Mouse (Mus musculus): ENCODE results near the gene Cd6. TPM values are rescaled to one million over a fixed set of nuclear protein-coding genes. Genes with fewer than 3 reads are reported as not detected.

Cd6 gene
- polyA plus RNA-seq, 1 experiment from 2014 or later, result not detected

- H3K36me3 ChIP-seq, result no peaks in the 10 kb centered on the region
- H3K9ac ChIP-seq, result no peak overlapping the region
- H3K27me3 ChIP-seq (replicated peaks), result no peaks in the 10 kb centered on the region
- no peaks in the 10 kb centered on the region for H3K9me3 ChIP-seq (replicated peaks)
- H3K4me1 ChIP-seq, result 0 out of 2 replicates have a peak, but pooled peaks cover 7% of the 10 kb centered on the region
- ATAC-seq, result no peak
- H3K27ac ChIP-seq, result no peak overlapping the region
- no peak overlapping the region for H3K4me3 ChIP-seq
- no peak overlapping the region for H3K4me2 ChIP-seq
- 88% methylated on average over 4 of the region's 4 CpGs for WGBS (ENCODE audit: insufficient replicate concordance)
These were observed 89.9 kb downstream of the Cd6 start for GRCm38 (mm10) chr19:10739916-10740315.

Other genes with a start within 250 kb of the Cd6 start
- gene Ddb1, start 224.7 kb downstream of the Cd6 start, polyA plus RNA-seq (2016; fragmentation: Nextera tagmentation; extraction: Ambion mirVana), result 252 and 256 TPM in 2 replicates
- gene Tkfc, start 224.4 kb downstream of the Cd6 start, polyA plus RNA-seq (2016; fragmentation: Nextera tagmentation; extraction: Ambion mirVana), result 10.1 and 10.2 TPM in 2 replicates
- gene Vwce, start 195.8 kb downstream of the Cd6 start, polyA plus RNA-seq (2016; fragmentation: Nextera tagmentation; extraction: Ambion mirVana), result 6.2 and 7.6 TPM in 2 replicates
- 0.08 TPM in 1 of 2 replicates, not detected in the other for gene Pga5, start 152.0 kb downstream of the Cd6 start, polyA plus RNA-seq (2016; fragmentation: Nextera tagmentation; extraction: Ambion mirVana)
- 14.5 and 14.8 TPM in 2 replicates for gene Vps37c, start 141.3 kb downstream of the Cd6 start, polyA plus RNA-seq (2016; fragmentation: Nextera tagmentation; extraction: Ambion mirVana)
- gene Cd5, start 91.1 kb downstream of the Cd6 start, polyA plus RNA-seq (2016; fragmentation: Nextera tagmentation; extraction: Ambion mirVana), result 0.24 TPM in 1 of 2 replicates, not detected in the other
- 1.0 and 1.2 TPM in 2 replicates for gene Slc15a3, start 9.7 kb upstream of the Cd6 start, polyA plus RNA-seq (2016; fragmentation: Nextera tagmentation; extraction: Ambion mirVana)
- 10.6 TPM in 2 replicates for gene Tmem132a, start 39.9 kb upstream of the Cd6 start, polyA plus RNA-seq (2016; fragmentation: Nextera tagmentation; extraction: Ambion mirVana)
- gene Tmem109, start 51.9 kb upstream of the Cd6 start, polyA plus RNA-seq (2016; fragmentation: Nextera tagmentation; extraction: Ambion mirVana), result 28.2 and 28.5 TPM in 2 replicates
- gene Prpf19, start 65.2 kb upstream of the Cd6 start, polyA plus RNA-seq (2016; fragmentation: Nextera tagmentation; extraction: Ambion mirVana), result 24.1 and 25.6 TPM in 2 replicates
- not detected in 2 replicates for gene Zp1, start 90.6 kb upstream of the Cd6 start, polyA plus RNA-seq (2016; fragmentation: Nextera tagmentation; extraction: Ambion mirVana)
- gene Ptgdr2, start 107.1 kb upstream of the Cd6 start, polyA plus RNA-seq (2016; fragmentation: Nextera tagmentation; extraction: Ambion mirVana), result 0.05 and 0.06 TPM in 2 replicates
- 31.9 and 32.9 TPM in 2 replicates for gene Ccdc86, start 119.2 kb upstream of the Cd6 start, polyA plus RNA-seq (2016; fragmentation: Nextera tagmentation; extraction: Ambion mirVana)
- not detected in 2 replicates for gene Ms4a10, start 144.6 kb upstream of the Cd6 start, polyA plus RNA-seq (2016; fragmentation: Nextera tagmentation; extraction: Ambion mirVana)
- not detected in 2 replicates for gene Ms4a15, start 163.2 kb upstream of the Cd6 start, polyA plus RNA-seq (2016; fragmentation: Nextera tagmentation; extraction: Ambion mirVana)
- not detected in 2 replicates for gene Ms4a18, start 188.0 kb upstream of the Cd6 start, polyA plus RNA-seq (2016; fragmentation: Nextera tagmentation; extraction: Ambion mirVana)

All from liver, embryonic 12.5 days (tissue).